Mouse (Mus musculus) liver, embryonic 15.5 days (tissue): Measurements from ENCODE around the gene Smim12. TPM values are rescaled to one million over a fixed set of nuclear protein-coding genes. Genes with fewer than 3 reads are reported as not detected.

ENCODE experiments used
- ATAC-seq: fragments of 200-750 bp; cut with Nextera tagmentation; 2 replicates; pipeline ENCODE4 v1.8.0; 2017; ENCODE audit warnings: moderate number of reproducible peaks, mild to moderate bottlenecking, moderate library complexity; ENCODE audit not compliant: insufficient read depth
- H3K27ac ChIP-seq: fragments of 300-500 bp; sonication (generic); replicated peaks from 2 replicates; pipeline ENCODE4 v1.5.1; 2015; ENCODE audit warnings: mild to moderate bottlenecking, inconsistent platforms
- H3K27me3 ChIP-seq: fragments of 300-500 bp; sonication (generic); 2 replicates; pipeline ENCODE4 v1.6.1; 2015; ENCODE audit warnings: mild to moderate bottlenecking, inconsistent platforms
- H3K36me3 ChIP-seq: fragments of 300-500 bp; sonication (generic); replicated peaks from 2 replicates; pipeline ENCODE4 v1.6.1; 2015; ENCODE audit warnings: moderate library complexity, mild to moderate bottlenecking, inconsistent platforms
- H3K4me1 ChIP-seq: fragments of 300-500 bp; sonication (generic); replicated peaks from 2 replicates; pipeline ENCODE4 v1.6.1; 2015; ENCODE audit warnings: inconsistent platforms
- H3K4me2 ChIP-seq: fragments of 300-500 bp; sonication (generic); 2 replicates; pipeline ENCODE4 v1.6.1; 2015; ENCODE audit warnings: moderate library complexity, mild to moderate bottlenecking, inconsistent platforms
- H3K4me3 ChIP-seq: fragments of 300-500 bp; sonication (generic); replicated peaks from 2 replicates; pipeline ENCODE4 v1.5.1; 2015; ENCODE audit warnings: mild to moderate bottlenecking, inconsistent platforms
- H3K9ac ChIP-seq: fragments of 300-500 bp; sonication (generic); 2 replicates; pipeline ENCODE4 v1.6.1; 2015; ENCODE audit warnings: moderate library complexity, mild to moderate bottlenecking, inconsistent platforms
- H3K9me3 ChIP-seq: fragments of 300-500 bp; sonication (generic); replicated peaks from 2 replicates; pipeline ENCODE4 v1.6.1; 2016; ENCODE audit warnings: inconsistent platforms
- WGBS: fragments of 180-500 bp; shearing (Covaris S2); methylation state at CpG from one replicate; pipeline ENCODE4 v1.1.7; 2015; ENCODE audit warnings: mixed read lengths; ENCODE audit not compliant: insufficient replicate concordance; 5-methylcytosine and 5-hydroxymethylcytosine counted together
- polyA plus RNA-seq: library from polyadenylated mRNA; unstranded; fragments of >200 nt; fragmentation: Nextera tagmentation; extraction: Ambion mirVana; gene quantifications from 2 replicates; pipeline ENCODE4 v1.2.1, GENCODE M21; 2015

The Smim12 gene
- polyA plus RNA-seq: 26.2 and 27.1 TPM in 2 replicates

DNA sequence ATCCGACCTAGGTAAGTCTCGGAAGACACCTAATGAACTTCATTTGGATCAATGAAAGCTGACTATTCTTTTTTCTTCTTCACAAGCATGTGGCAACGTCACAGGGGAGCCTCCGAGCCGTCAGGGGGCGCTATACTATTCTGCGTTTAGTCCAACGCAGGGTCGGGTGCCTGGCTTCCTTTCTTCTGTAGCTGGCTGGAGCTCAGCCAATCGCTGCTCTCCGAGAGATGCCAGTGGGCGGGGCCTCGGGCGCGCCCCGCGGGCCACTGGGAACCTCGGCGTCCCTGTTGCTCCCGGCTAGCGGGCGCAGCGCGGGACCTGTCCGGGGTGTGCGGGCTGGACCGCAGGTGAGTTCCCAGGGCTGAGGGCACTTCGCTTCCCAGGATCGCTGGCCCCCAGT is at the start of gene Smim12:
Gene Smim12, plus strand, starts transcription at position 233 of the 400 bp plus-strand sequence.
- ATAC-seq: peak; percentile 98
- under 1% methylated on average over 29 of the region's 29 CpGs for WGBS
- Histone ChIP-seq H3K4me2 (peak within 1 kb of the TSS; percentile 88), H3K36me3 (peaks cover 14% of the 10 kb centered on the region), H3K27me3 (peaks cover 11% of the 10 kb centered on the region; the same call in 1 of the 2 replicates), H3K27ac (peak within 1 kb of the TSS; percentile 49; the same call in 1 of the 2 replicates), H3K9me3 (no peaks in the 10 kb centered on the region), H3K4me1 (peaks cover 22% of the 10 kb centered on the region), H3K4me3 (peak within 1 kb of the TSS; percentile 92), H3K9ac (peak within 1 kb of the TSS; percentile 91)

DNA sequence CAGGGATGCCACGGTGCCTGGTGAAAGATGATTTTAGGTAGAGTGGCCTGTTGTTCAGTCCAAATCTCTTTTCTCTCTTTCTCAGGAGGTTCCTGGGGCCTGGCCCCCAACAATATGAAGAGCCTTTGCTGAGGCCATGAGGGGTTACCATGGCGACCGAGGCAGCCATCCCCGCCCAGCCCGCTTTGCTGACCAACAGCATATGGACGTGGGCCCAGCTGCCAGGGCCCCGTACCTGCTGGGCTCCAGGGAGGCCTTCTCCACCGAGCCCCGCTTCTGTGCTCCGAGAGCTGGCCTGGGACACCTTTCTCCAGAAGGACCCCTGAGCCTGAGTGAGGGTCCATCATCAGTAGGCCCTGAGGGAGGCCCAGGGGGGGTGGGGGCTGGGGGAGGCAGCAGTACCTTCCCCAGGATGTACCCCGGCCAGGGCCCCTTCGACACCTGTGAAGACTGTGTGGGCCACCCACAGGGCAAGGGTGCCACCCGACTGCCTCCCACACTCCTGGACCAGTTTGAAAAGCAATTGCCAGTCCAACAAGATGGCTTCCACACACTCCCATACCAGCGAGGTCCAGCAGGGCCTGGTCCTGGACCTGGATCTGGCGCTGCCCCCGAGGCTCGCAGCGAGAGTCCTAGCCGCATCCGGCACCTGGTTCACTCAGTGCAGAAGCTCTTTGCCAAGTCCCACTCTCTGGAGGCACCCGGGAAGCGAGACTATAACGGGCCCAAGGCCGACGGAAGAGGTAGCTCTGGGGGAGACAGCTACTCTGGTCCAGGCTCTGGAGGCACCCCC is 48.9 kb upstream of the Smim12 start:
- Histone ChIP-seq H3K36me3 (no peaks in the 10 kb centered on the region), H3K9me3 (no peaks in the 10 kb centered on the region), H3K9ac (no peak overlapping the region), H3K27ac (no peak overlapping the region), H3K27me3 (no peaks in the 10 kb centered on the region), H3K4me3 (no peak overlapping the region), H3K4me2 (no peak overlapping the region), H3K4me1 (no peaks in the 10 kb centered on the region)
- WGBS: 75% methylated on average over 25 of the region's 25 CpGs
- ATAC-seq: no peak

DNA sequence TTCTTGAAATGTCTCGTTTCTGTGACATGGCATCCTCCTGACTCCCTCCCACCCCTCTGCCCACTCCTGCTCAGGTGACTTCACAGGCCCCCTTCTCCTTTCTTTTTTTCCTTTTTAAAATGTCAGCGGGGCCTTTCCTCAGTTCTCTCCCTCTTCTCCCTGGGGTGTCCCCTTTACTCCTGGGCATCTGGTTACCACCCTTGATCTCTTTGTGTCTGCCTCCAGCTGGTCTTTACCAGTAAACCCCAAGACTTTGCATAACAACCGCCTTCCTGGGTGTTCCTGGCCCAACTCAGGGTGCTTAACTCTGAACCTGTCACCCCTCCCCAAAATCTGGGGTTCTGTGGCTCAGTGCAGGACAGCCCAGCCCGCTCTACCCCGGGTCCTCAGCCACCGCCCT is 45.0 kb upstream of the Smim12 start:
- Histone ChIP-seq H3K27ac (no peak overlapping the region), H3K36me3 (no peaks in the 10 kb centered on the region), H3K4me1 (no peaks in the 10 kb centered on the region), H3K4me2 (no peak overlapping the region), H3K4me3 (no peak overlapping the region), H3K9ac (no peak overlapping the region), H3K27me3 (no peaks in the 10 kb centered on the region), H3K9me3 (no peaks in the 10 kb centered on the region)
- WGBS: 38% methylated on average over 6 of the region's 6 CpGs
- ATAC-seq: no peak

DNA sequence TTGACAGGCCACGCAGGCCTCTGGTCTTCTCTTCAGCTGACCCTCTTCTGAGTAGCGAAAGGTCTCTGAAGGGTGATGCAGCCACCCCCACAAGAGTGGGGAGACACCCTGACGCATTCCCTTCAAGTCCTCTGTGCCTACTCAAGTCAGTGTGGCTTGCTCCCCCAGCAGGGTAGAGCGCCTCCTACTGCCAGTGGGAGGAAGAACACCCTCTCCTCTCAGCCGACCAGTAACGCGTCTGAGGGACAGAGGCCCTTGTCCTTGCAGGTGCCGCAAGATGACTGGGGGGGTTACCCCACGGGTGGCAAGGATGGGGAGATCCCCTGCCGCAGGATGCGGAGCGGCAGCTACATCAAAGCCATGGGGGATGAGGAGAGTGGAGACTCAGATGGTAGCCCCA is 44.2 kb upstream of the Smim12 start:
- H3K27ac ChIP-seq: no peak overlapping the region
- H3K27me3 ChIP-seq: no peaks in the 10 kb centered on the region
- H3K9ac ChIP-seq: no peak overlapping the region
- no peaks in the 10 kb centered on the region for H3K9me3 ChIP-seq
- no peaks in the 10 kb centered on the region for H3K36me3 ChIP-seq
- H3K4me1 ChIP-seq: no peaks in the 10 kb centered on the region
- ATAC-seq: no peak
- H3K4me3 ChIP-seq: no peak overlapping the region
- H3K4me2 ChIP-seq: no peak overlapping the region
- WGBS: 54% methylated on average over 12 of the region's 12 CpGs

DNA sequence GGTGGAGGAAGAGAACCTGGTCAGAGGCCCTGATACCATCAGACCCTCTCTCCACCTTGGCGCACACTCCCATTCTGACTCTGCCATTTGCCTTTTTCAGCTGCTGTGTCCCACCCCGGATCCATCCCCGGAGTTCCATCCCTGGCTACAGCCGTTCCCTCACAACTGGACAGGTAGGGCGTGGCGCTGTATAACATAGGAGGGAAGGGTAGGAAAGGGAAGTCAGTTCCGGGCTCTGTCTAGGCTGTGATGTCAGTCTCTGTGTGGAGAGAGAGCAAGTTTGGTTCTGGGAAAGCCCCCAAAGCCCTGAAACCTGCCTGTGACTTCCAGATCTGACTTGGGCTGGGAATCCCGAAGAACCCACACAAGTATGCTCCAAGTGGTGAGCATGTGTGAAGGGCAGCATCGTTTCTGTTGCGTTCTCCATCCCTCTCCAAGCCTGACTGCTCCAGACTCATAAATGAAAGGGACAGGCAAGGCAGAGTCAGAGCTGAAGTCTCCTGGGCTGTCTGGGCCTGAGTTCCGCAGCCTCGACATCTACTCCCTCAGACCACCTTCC is 43.3 kb upstream of the Smim12 start:
- Histone ChIP-seq H3K9ac (no peak overlapping the region), H3K4me3 (no peak overlapping the region), H3K9me3 (no peaks in the 10 kb centered on the region), H3K4me1 (no peaks in the 10 kb centered on the region), H3K27ac (no peak overlapping the region), H3K4me2 (no peak overlapping the region), H3K27me3 (no peaks in the 10 kb centered on the region), H3K36me3 (no peaks in the 10 kb centered on the region)
- ATAC-seq: no peak
- 76% methylated on average over 12 of the region's 12 CpGs for WGBS

DNA sequence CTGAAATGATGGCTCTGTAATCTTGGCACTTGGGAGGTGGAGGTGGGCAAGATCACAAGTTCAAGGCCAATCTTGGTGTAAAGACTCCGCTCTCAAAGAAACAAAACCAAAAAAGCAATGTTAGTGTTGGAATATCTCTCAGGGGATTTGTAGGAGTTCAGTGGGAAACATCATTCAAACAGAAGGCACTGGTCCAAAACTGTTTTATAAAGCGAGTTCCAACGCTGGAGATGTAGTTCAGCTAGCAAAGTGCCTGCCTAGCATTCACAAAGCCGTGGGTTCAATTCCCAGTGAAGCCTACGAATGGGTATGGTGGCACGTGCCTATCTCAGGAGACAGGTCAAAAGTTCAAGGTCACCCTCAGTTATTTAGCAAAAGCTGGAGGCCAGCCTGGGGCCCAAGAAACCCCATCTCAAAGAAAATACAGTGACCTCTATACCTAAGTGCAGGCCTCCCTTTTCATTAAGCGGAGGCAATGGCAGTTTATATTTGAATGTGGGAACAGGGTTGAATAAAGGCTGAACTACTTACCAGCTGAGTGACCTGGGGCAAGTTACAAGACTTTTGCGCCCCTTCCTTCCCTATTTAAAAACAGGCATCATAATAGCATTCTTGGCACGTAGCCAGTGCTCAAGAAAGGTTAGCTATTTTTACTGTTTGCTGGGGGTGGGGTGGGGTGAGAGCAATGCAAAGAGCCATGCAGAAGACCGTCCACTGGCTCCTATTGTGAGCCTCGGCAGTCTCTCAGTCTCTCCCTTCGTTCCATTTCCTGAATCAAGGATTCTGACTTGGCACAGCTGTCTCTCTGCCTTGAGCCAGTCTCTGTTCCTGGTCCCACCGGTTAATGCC is 42.6 kb upstream of the Smim12 start:
- Histone ChIP-seq H3K27me3 (no peaks in the 10 kb centered on the region), H3K4me3 (no peak overlapping the region), H3K9me3 (no peaks in the 10 kb centered on the region), H3K4me1 (no peaks in the 10 kb centered on the region), H3K36me3 (no peaks in the 10 kb centered on the region), H3K4me2 (no peak overlapping the region), H3K27ac (no peak overlapping the region), H3K9ac (no peak overlapping the region)
- 58% methylated on average over 13 of the region's 13 CpGs for WGBS
- no peak for ATAC-seq

DNA sequence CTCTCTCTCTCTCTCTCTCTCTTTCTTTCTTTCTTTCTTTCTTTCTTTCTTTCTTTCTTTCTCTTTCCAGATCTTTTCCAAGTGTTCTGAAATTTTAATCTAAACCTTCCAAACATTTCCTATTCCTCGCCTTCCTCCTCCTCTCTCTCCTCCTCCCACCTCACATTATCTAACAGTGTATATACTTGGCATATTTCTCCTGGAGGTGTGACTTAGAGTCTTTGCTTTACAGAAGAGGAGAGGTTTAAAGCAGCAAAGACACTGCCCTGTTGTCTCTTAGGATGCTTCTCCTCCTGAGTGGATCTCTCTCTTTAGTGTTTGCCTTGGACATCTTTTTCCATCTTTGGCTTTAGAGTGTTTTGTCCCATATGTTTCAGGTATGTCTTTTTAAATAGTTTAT is 40.5 kb upstream of the Smim12 start:
- no peak overlapping the region for H3K4me3 ChIP-seq
- no peak for ATAC-seq
- H3K4me2 ChIP-seq: no peak overlapping the region
- H3K36me3 ChIP-seq: no peaks in the 10 kb centered on the region
- H3K9ac ChIP-seq: no peak overlapping the region
- no peaks in the 10 kb centered on the region for H3K27me3 ChIP-seq
- H3K4me1 ChIP-seq: no peaks in the 10 kb centered on the region
- WGBS: 60% methylated on average over 1 of the region's 1 CpGs
- no peak overlapping the region for H3K27ac ChIP-seq
- H3K9me3 ChIP-seq: no peaks in the 10 kb centered on the region

DNA sequence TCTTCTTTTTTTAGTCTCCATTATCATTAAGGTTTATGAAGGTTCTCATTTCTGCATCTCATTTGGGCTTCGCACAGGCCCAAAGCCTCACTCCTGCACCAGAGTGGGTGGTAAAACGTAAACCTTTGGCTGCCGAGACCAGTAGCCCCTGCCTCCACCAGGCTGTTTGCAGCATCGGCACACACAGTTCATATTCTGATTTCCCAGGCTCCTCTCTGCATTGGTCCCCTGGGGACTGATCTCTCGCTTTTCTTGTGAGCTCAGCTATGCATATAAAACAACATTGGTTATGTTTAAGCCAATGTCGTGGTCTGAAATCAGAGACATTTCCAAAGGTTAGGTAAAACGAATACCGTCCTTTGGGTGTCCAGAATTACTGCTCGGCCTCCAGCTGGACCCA is 32.3 kb upstream of the Smim12 start:
- no peaks in the 10 kb centered on the region for H3K36me3 ChIP-seq
- no peak overlapping the region for H3K9ac ChIP-seq
- no peaks in the 10 kb centered on the region for H3K4me1 ChIP-seq
- H3K27ac ChIP-seq: no peak overlapping the region
- H3K27me3 ChIP-seq: peaks cover 16% of the 10 kb centered on the region
- H3K4me3 ChIP-seq: no peak overlapping the region
- no peaks in the 10 kb centered on the region for H3K9me3 ChIP-seq
- ATAC-seq: no peak
- 61% methylated on average over 9 of the region's 9 CpGs for WGBS
- H3K4me2 ChIP-seq: no peak overlapping the region

DNA sequence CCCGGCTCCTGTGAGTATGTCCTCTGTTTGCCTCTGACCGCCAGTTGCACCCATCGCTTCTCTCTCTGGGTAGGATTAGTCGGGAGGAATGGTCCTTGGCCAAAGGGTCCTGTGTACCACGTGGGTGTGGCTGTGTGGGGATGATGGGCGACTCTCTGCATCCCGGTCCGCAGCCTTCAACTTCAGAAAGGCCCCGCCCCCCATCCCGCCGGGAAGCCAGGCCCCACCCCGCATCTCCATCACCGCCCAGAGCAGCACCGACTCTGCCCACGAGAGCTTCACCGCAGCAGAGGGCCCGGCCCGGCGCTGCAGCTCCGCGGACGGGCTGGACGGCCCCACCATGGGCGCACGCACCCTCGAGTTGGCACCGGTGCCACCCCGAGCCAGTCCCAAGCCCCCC is 29.1 kb upstream of the Smim12 start:
- Histone ChIP-seq H3K9me3 (no peaks in the 10 kb centered on the region), H3K9ac (no peak overlapping the region), H3K4me3 (no peak overlapping the region), H3K4me2 (no peak overlapping the region), H3K27me3 (peaks cover 19% of the 10 kb centered on the region), H3K36me3 (no peaks in the 10 kb centered on the region), H3K4me1 (no peaks in the 10 kb centered on the region), H3K27ac (no peak overlapping the region)
- WGBS: 21% methylated on average over 28 of the region's 28 CpGs
- ATAC-seq: no peak

DNA sequence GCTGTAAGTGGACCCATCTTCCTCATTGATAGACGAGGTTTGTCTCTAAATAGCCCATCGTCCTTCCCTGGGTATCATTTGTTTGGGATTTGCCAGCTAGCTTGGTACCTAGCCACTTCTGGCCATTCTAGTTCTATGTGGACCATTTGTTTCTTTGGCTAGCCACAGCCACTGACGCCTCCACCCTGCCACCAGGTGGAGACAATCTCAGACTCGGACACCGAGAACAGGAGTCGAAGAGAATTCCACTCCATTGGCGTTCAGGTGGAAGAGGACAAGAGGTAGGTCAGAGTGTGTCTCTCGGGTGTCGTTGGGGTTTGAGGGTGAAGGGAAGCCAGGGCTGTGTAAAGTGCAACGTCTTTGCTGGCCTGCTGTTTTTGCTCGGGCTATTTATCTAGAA is 28.5 kb upstream of the Smim12 start:
- peaks cover 19% of the 10 kb centered on the region for H3K27me3 ChIP-seq
- H3K4me1 ChIP-seq: no peaks in the 10 kb centered on the region
- no peak for ATAC-seq
- H3K4me3 ChIP-seq: no peak overlapping the region
- no peaks in the 10 kb centered on the region for H3K36me3 ChIP-seq
- no peak overlapping the region for H3K4me2 ChIP-seq
- no peak overlapping the region for H3K9ac ChIP-seq
- no peak overlapping the region for H3K27ac ChIP-seq
- WGBS: 39% methylated on average over 11 of the region's 11 CpGs
- no peaks in the 10 kb centered on the region for H3K9me3 ChIP-seq

DNA sequence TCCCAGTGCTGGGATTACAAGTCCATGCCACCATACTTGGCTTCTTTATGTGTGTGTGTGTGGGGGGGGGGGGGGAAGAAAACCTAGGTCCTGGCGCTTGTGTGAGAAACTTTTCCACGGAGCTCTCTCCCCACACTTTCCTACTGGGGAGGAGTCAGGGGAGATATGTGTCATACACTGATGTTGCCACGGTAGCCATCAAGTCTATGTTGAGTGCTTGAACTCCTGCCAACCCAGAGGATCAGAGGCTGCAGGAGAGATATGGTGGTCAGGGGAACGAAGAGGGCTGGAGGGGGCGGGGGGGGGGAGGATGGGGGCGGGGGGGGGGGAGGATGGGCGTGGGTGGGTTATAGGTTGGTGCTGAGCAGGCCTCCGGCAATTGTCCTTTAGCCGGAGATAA is 27.8 kb upstream of the Smim12 start:
- H3K4me2 ChIP-seq: no peak overlapping the region
- peaks cover 19% of the 10 kb centered on the region for H3K27me3 ChIP-seq
- H3K4me3 ChIP-seq: no peak overlapping the region
- no peak overlapping the region for H3K9ac ChIP-seq
- no peaks in the 10 kb centered on the region for H3K36me3 ChIP-seq
- no peak for ATAC-seq
- WGBS: 38% methylated on average over 6 of the region's 9 CpGs
- H3K27ac ChIP-seq: no peak overlapping the region
- H3K4me1 ChIP-seq: no peaks in the 10 kb centered on the region
- no peaks in the 10 kb centered on the region for H3K9me3 ChIP-seq
